In the genomic region with DNA sequence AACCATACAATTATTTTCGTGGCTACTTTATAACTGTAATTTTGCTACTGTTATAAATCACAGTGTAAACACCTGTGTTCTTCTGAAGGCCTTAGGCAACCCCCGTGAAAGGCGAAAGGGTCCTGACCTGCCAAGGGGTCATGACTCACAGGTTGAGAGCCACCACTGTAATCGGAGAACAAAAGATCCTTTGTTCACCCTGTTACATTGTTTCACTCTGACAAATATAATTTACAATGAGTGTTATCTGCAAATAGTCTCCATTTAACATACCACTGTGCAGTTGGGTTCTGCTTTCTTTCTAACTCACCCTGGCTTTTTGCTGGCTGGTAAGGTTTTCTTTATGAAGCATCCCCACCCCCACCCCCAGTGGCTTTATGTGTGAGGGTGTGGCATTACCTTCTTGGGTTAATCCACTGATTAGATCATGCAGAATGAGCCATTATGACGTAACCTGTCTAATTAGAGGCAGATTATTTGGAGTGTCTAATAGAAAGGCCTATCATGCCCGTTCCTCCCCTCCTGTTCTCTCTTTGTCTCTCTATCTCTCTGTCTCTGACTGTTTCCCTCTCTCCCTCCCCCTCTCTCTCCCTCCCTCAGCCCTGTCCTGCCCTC, we compare ENCODE assay signal across 17 mouse cellular contexts. TPM values are rescaled to one million over a fixed set of nuclear protein-coding genes. Genes with fewer than 3 reads are reported as not detected.
DNase-seq lines count a peak whose midpoint lies in the region; ATAC-seq lines count a peak whose summit lies in the region.
"Had no signal": no experiment of that assay in that cellular context is flagged by ENCODE, and none has a peak within 500 bp of the region (broad histone marks: within the 10 kb centered on the region; RNA-seq: fewer than 3 reads in every experiment).

No protein-coding gene starts in this region.

- 0 out of 2 replicates have a peak overlapping the region, but pooled peaks have one; percentile 42 for H3K27ac ChIP-seq in forebrain, embryonic 12.5 days
- H3K27ac ChIP-seq in forebrain, embryonic 10.5 days = no peak overlapping the region
- no peak overlapping the region for H3K27ac ChIP-seq in midbrain, embryonic 15.5 days
- no peak overlapping the region for H3K27ac ChIP-seq in midbrain, embryonic 16.5 days (ENCODE audit: low read length)
- H3K27ac ChIP-seq in intestine, embryonic 15.5 days = no peak overlapping the region
- H3K27ac ChIP-seq: heart, embryonic 13.5 days; lung, embryonic 15.5 days had no signal

- no peaks in the 10 kb centered on the region for H3K9me3 ChIP-seq in forebrain, embryonic 12.5 days
- H3K9me3 ChIP-seq in forebrain, embryonic 10.5 days = no peaks in the 10 kb centered on the region
- H3K9me3 ChIP-seq in midbrain, embryonic 15.5 days = no peaks in the 10 kb centered on the region
- H3K9me3 ChIP-seq in midbrain, embryonic 16.5 days (replicated peaks; ENCODE audit: control insufficient read depth, low read length, poor library complexity, severe bottlenecking) = no peaks in the 10 kb centered on the region
- H3K9me3 ChIP-seq in intestine, embryonic 15.5 days = no peaks in the 10 kb centered on the region
- H3K9me3 ChIP-seq: heart, embryonic 13.5 days; lung, embryonic 15.5 days had no signal

- no peak overlapping the region for H3K9ac ChIP-seq in forebrain, embryonic 12.5 days
- H3K9ac ChIP-seq in midbrain, embryonic 15.5 days = no peak overlapping the region
- H3K9ac ChIP-seq in midbrain, embryonic 16.5 days (ENCODE audit: low read depth, low read length) = no peak overlapping the region
- no peak overlapping the region for H3K9ac ChIP-seq in intestine, embryonic 15.5 days
- H3K9ac ChIP-seq: heart, embryonic 13.5 days; lung, embryonic 15.5 days had no signal

- WGBS in forebrain, embryonic 12.5 days = 17% methylated on average over 6 of the region's 6 CpGs
- 15% methylated on average over 6 of the region's 6 CpGs for WGBS in forebrain, embryonic 10.5 days
- WGBS in midbrain, embryonic 15.5 days = 34% methylated on average over 6 of the region's 6 CpGs
- whole genome bisulfite sequencing in midbrain, embryonic 16.5 days = 32% methylated on average over 6 of the region's 6 CpGs
- 48% methylated on average over 6 of the region's 6 CpGs for whole genome bisulfite sequencing in intestine, embryonic 15.5 days

- DNase-seq in forebrain, embryonic 10.5 days (ENCODE audit: extremely low spot score, low spot score) = no peak
- no peak for DNase-seq in layer of hippocampus, postnatal 10 days (ENCODE audit: low spot score in 2 of 2)
- no peak for DNase-seq in adrenal gland, adult 18-20 months (ENCODE audit: low spot score in 2 of 2)
- no peak for DNase-seq in cerebellum, postnatal 25 days
- DNase-seq: adrenal gland, postnatal 36 days; B cell, adult 2 months; gastrocnemius, postnatal 10 days; kidney, postnatal 10 days; liver had no signal

- H3K4me1 ChIP-seq in forebrain, embryonic 12.5 days = peaks cover 28% of the 10 kb centered on the region
- peaks cover 44% of the 10 kb centered on the region for H3K4me1 ChIP-seq in forebrain, embryonic 10.5 days
- H3K4me1 ChIP-seq in midbrain, embryonic 15.5 days = peaks cover 19% of the 10 kb centered on the region
- H3K4me1 ChIP-seq in midbrain, embryonic 16.5 days (ENCODE audit: control insufficient read depth, insufficient read depth, low read length) = peaks cover 7% of the 10 kb centered on the region
- H3K4me1 ChIP-seq in intestine, embryonic 15.5 days (replicated peaks) = peaks cover 3% of the 10 kb centered on the region; the same call in 1 of the 2 replicates

- H3K27me3 ChIP-seq in forebrain, embryonic 12.5 days = peaks cover 7% of the 10 kb centered on the region; the same call in 1 of the 2 replicates
- H3K27me3 ChIP-seq in forebrain, embryonic 10.5 days (ENCODE audit: poor library complexity, severe bottlenecking) = peaks cover 23% of the 10 kb centered on the region
- no peaks in the 10 kb centered on the region for H3K27me3 ChIP-seq in midbrain, embryonic 15.5 days (replicated peaks)
- no peaks in the 10 kb centered on the region for H3K27me3 ChIP-seq in midbrain, embryonic 16.5 days (ENCODE audit: control insufficient read depth, insufficient read depth, low read depth, low read length)
- no peaks in the 10 kb centered on the region for H3K27me3 ChIP-seq in intestine, embryonic 15.5 days (replicated peaks)
- H3K27me3 ChIP-seq: heart, embryonic 13.5 days had no signal

- 0 out of 2 replicates have a peak overlapping the region, but pooled peaks have one; percentile 10 for H3K4me2 ChIP-seq in forebrain, embryonic 12.5 days
- no peak overlapping the region for H3K4me2 ChIP-seq in midbrain, embryonic 15.5 days
- no peak overlapping the region for H3K4me2 ChIP-seq in midbrain, embryonic 16.5 days (ENCODE audit: low read length)
- no peak overlapping the region for H3K4me2 ChIP-seq in intestine, embryonic 15.5 days (replicated peaks)
- H3K4me2 ChIP-seq: heart, embryonic 13.5 days; lung, embryonic 15.5 days; midbrain, embryonic 11.5 days had no signal

- no peaks in the 10 kb centered on the region for H3K36me3 ChIP-seq in forebrain, embryonic 12.5 days (replicated peaks)
- no peaks in the 10 kb centered on the region for H3K36me3 ChIP-seq in forebrain, embryonic 10.5 days (replicated peaks)
- no peaks in the 10 kb centered on the region for H3K36me3 ChIP-seq in midbrain, embryonic 15.5 days (replicated peaks)
- H3K36me3 ChIP-seq in midbrain, embryonic 16.5 days (ENCODE audit: control insufficient read depth, insufficient read depth, low read length) = no peaks in the 10 kb centered on the region
- no peaks in the 10 kb centered on the region for H3K36me3 ChIP-seq in intestine, embryonic 15.5 days
- H3K36me3 ChIP-seq: heart, embryonic 13.5 days; lung, embryonic 15.5 days had no signal

- H3K4me3 ChIP-seq in forebrain, embryonic 12.5 days (replicated peaks) = no peak overlapping the region
- no peak overlapping the region for H3K4me3 ChIP-seq in forebrain, embryonic 10.5 days
- no peak overlapping the region for H3K4me3 ChIP-seq in midbrain, embryonic 15.5 days
- H3K4me3 ChIP-seq in midbrain, embryonic 16.5 days (ENCODE audit: low read depth, low read length) = no peak overlapping the region
- H3K4me3 ChIP-seq in intestine, embryonic 15.5 days (replicated peaks) = no peak overlapping the region
- H3K4me3 ChIP-seq: erythroblast, embryonic 14.5 days; heart, embryonic 13.5 days; lung, embryonic 15.5 days had no signal

- ATAC-seq in forebrain, embryonic 12.5 days (ENCODE audit: low FRiP score) = no peak
- 0 out of 2 replicates have a peak, but pooled peaks have one; percentile 14 for ATAC-seq in midbrain, embryonic 15.5 days (replicated peaks)
- ATAC-seq in midbrain, embryonic 16.5 days = no peak
- peak; percentile 32; the same call in 1 of the 2 replicates for ATAC-seq in intestine, embryonic 15.5 days

RNA-seq across cellular contexts. Expression of a gene that starts 56.9 kb away (rescaled TPM):
- 29.8 and 30.2 TPM in 2 replicates for polyA plus RNA-seq in forebrain, embryonic 12.5 days (2016; fragmentation: Nextera tagmentation; extraction: Ambion mirVana)
- polyA plus RNA-seq in forebrain, embryonic 10.5 days (2016; fragmentation: Nextera tagmentation; extraction: Ambion mirVana) = 9.5 and 10.6 TPM in 2 replicates
- polyA plus RNA-seq in midbrain, embryonic 15.5 days (2015; fragmentation: Nextera tagmentation; extraction: Ambion mirVana) = 34.0 and 37.5 TPM in 2 replicates
- polyA plus RNA-seq in midbrain, embryonic 16.5 days (2015; fragmentation: Nextera tagmentation; extraction: Ambion mirVana) = 29.2 and 32.4 TPM in 2 replicates
- 19.7 and 20.8 TPM in 2 replicates for polyA plus RNA-seq in intestine, embryonic 15.5 days (2015; fragmentation: Nextera tagmentation; extraction: Ambion mirVana)
- 10 to 100 TPM; 26.5 to 31.0 TPM for total RNA-seq in layer of hippocampus, postnatal 10 days (2021)
- total RNA-seq in adrenal gland, adult 18-20 months (2021) = 10 to 100 TPM in 1 of 2 experiments, 1 to 10 TPM in 1; 7.7 to 12.5 TPM
- polyA plus RNA-seq: erythroblast, embryonic 14.5 days had no signal

Comparison
In these comparisons a context has a peak if more than half of its experiments do, and no peak if none do; other contexts are left out.
1. ATAC-seq: peak in midbrain, embryonic 15.5 days (single experiment) and intestine, embryonic 15.5 days (single experiment); none in forebrain, embryonic 12.5 days (single experiment) and midbrain, embryonic 16.5 days (single experiment).